Mouse (Mus musculus): ENCODE measurements at regions not wholly inside any gene's neighbourhood (a gene's known extent, or its start where the extent isn't known, plus 50 kb on each side); places are given as distances from the start of the nearest gene placed in this dataset.

DNA sequence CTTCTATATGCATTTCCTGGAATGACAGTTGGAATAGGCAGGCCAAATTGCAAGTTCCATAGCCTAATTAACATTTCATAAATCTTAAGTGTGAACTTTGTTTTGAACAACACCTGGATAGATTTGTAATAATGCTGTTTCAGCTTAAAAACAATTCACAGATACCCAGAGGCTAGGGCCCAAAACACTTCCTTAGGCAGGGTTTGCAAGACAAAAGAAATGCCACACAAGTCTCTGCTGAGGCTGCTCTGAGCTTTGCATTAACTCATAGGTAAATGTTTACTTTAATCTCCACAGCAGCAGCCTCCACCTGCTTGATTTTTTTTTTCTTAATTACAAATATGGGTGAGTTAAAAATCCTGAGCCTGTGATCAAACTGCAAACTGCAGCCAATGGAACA, 118.4 kb downstream of the Gnat3 start:
- TF ChIP-seq CTCF (IDR thresholded peaks at IDR 0.05; ENCODE audit: borderline replicate concordance, insufficient read depth, low read length) (no peak), POLR2A (IDR thresholded peaks at IDR 0.05; ENCODE audit: low read depth, low read length) (no peak)

All from embryonic fibroblast, embryonic 13.5 days (primary cell).